Mouse (Mus musculus) cerebellum, postnatal 36 days (tissue): ENCODE results near the gene Tnfsfm13.

ENCODE experiments used
- DNase-seq, 2 experiments: peaks; one replicate each; pipeline ENCODE4 v3.0.0; 2021 to 2022; ENCODE audit warnings: mixed read lengths in 2 of 2

Gene Tnfsfm13

GRCm38 (mm10) chr11:69645860-69646259 lies 50.0 kb downstream of the Tnfsfm13 start:
- no peak for DNase-seq

- no peak for DNase-seq
Measured at GRCm38 (mm10) chr11:69635471-69635870, 60.4 kb downstream of the Tnfsfm13 start.

GRCm38 (mm10) chr11:69633128-69633866 lies 62.6 kb downstream of the Tnfsfm13 start:
- DNase-seq = no peak
